Mouse (Mus musculus) lung, adult 10 weeks (tissue): ENCODE data around the gene Tifa. TPM values are rescaled to one million over a fixed set of nuclear protein-coding genes. Genes with fewer than 3 reads are reported as not detected.

ENCODE experiments used
- polyA plus RNA-seq: library from polyadenylated mRNA; stranded (reverse); fragments of 350-450 nt; fragmentation: Illumina TruSeq; extraction: RNeasy Lipid Tissue Mini Kit (QIAGEN cat#74804); gene quantifications from one replicate; pipeline ENCODE4 v1.2.3, GENCODE M21; 2014; ENCODE audit warnings: low read depth, low replicate concordance; ENCODE audit not compliant: insufficient read depth

The Tifa gene
- polyA plus RNA-seq = 7.2 TPM

GRCm38 (mm10) chr3:127789500-127790191 is at the start of gene Tifa:
Tifa (plus strand) TSS chr3:127789805.

DNA sequence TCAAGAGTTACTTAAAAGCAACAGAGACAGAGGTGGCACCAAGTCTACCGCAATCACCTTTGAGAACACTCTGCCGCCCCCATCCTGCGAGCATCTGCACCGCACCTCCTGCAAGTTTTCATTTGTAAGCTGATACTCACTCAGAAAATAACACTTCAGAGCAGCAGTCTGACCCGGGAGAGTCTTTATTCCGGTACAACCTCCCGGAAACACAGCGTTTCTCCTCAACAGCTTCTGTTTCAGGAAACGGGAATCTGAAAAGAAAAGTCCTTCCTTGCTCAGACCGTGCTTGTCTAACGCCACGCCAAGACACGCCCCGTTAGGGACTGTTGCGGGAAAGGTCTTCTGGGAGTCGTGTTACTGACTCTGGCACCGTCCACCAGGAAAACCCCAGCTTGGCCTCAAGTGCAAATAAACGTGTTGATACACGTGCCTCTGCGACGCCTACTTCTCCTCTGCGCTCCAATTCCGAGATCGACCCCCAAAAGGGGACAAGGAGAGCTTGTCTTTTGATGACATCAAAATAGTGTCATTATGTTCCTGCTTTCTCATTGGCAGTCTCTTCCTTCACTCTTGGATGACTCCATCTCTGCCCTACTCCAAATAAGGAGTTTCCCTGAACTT is 9.5 kb upstream of the Tifa start, which contains the start of gene Alpk1:
Gene Alpk1 (minus strand): TSS at position 507 of the 624 bp plus-strand sequence.

DNA sequence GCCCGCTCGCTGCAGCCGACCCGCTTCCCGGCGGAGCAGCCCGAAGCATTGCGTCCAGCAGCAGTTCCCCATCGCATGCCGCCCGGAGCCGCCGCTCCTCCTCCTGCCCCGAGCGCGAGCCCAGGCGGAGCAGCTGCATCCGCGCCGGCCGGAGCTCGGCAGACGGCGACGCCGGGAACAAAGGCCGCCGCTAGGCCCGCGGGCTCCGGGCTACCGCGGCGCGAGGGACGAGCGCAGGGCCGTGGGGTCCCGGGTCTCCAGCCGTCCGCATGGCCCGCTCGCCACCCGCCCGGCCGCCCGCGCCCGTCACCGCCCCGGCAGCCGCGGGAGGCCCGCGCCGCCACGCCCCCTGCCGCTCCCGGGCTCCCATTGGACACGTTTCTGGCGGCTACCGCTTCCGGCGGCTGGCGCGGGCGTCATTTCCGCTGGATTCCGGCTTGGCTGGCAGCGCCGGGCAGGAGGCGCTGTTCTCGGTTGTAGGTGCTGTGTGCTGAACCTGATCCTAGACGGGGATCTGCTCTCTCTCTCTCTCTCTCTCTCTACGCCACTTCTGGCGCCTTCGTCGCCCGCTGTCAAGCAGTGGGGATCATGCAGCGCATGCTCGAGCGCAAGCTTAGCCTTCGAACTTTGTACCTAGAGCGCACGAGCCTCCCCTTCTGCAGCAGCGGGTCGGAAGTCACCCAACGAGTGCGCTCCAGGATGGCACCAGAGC is 47.7 kb downstream of the Tifa start, which contains the start of gene Ap1ar:
Gene Ap1ar (minus strand): TSS at position 370 of the 712 bp plus-strand sequence.

Other genes starting within 250 kb of the Tifa start
- 14.6 TPM for gene Larp7, start 236.5 kb upstream of the Tifa start, polyA plus RNA-seq
- gene Zgrf1, start 236.3 kb upstream of the Tifa start, polyA plus RNA-seq = 0.24 TPM
- not detected for gene Neurog2, start 156.7 kb upstream of the Tifa start, polyA plus RNA-seq
- gene Alpk1, start 9.3 kb upstream of the Tifa start, polyA plus RNA-seq = 1.1 TPM
- 21.0 TPM for gene Ap1ar, start 47.7 kb downstream of the Tifa start, polyA plus RNA-seq
- gene Fam241a, start 106.5 kb downstream of the Tifa start, polyA plus RNA-seq = 12.0 TPM